Mouse (Mus musculus) T-helper 17 cell (primary cell): ENCODE data around the gene Chil1.

Source experiments
- in situ Hi-C, 2 experiments: fragments of 300-600 bp; cut with MboI, MseI; formaldehyde crosslinking; loops; 1 replicate in 1 of 2; 2 replicates in 1 of 2; pipeline ENCODE4 v1.15.1; 2025; ENCODE audit warnings: high pct_unique_total_duplicates in 2 of 2

Chil1 gene

DNA sequence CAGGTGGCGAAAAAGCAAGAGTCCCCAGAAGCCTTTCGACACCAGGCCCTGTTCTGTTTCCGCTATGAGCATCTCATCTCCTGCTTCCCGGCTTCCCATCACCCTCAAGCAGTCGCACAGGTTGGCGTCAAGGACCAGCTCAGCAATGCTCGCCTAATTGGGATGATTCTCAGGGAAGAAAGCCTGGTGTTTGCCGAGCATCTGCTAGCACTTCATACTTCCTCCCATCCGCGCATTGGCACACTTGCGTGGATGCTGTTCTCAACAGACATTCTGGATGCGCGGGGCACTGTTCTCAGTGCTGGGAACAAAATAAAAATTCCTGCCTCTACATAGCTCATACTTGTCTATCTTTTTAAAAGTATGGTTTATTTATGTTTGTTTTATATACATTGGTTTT, 22.3 kb downstream of the Chil1 start:
- in situ Hi-C loops = loop anchor here in 1 of 2 experiments (10.0 kb wide), 1 partner anchor 1571 kb away; the partner anchor contains the start of gene Tnni1

DNA sequence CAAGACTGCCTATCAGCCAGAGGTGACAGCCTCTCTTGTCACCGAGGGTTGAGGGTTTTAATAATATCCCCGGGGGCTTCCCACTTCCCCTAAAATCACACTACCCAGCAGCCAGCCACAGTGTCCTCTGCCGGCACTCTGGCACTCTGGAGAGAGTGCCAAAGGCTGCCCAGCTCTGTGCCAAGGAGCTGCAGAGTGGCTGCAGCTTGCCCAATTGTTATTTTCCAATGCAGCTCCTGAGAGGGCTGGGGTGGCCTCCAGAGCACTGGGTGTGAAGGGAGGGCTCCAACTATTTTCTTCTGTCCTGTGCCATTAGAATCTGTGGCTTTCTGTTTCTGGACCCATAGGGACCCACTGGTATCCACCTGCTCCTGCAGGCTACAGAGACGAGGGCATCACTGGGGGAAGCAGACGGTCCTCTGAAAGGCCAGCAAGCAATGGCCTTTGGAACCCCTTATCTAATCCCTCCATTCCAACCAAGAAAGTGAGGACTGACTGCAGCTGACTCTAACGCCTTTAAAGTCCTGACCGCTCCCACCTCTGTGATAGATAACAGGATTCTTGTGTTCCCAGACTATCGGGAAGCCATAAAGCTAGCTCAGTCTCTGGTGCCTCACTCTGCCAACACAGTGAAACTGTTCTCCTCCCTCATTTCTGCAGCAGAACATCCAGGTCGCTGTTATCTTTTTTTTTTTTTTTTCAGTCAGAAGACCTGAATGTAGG, 23.5 kb downstream of the Chil1 start:
- in situ Hi-C loops = loop anchor here in 1 of 2 experiments (10.0 kb wide), 1 partner anchor 1569 kb away; the partner anchor contains the start of gene Tnni1

DNA sequence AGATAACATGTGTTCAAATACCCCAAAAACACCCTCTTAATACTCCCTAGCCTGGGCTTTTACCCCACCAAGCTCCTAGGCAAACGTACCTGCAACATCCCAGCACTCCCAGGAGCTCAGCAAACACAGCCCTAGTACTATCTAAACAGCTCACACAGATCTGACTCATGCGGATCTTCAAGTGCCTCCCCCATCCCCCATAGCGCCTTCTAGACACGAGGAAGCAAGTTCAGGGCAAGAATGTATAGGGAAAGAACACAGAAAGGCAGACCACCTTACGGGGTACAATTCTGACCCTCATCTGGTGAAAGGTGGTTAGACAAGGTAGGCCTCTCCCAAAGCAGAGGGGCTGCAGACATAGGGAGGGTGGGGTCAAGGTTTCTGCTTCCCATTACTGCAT, 24.1 kb downstream of the Chil1 start:
- in situ Hi-C loops = loop anchor here in 1 of 2 experiments (10.0 kb wide), 1 partner anchor 1569 kb away; the partner anchor contains the start of gene Tnni1

DNA sequence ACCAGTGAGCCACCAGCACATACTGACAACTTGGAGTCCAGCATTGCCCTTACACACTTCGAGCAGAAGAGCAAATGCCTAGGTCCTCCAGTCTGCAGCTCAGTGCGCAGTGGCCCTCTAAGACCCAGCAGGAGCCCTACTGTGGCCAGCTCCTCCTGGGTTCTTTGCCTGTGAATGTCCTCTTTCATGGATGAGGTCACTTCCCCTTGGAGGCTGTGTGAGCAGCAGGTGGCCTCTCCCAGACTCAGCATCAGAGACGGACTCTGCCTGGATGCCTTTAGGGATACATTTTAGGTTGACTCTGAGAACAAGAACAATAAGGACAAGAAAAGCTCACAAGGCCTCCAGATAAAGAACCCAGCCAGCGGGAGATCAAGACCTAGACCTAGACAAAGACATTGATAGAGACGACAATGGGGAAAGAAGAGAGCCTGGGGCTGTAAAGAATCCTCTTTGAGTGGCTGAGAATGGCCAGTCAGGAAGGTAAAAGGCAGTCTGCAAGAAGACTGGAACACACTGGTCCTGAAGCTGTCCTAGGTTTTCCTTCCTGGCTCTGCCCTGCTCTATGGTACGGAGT, 28.3 kb downstream of the Chil1 start:
- in situ Hi-C loops = loop anchor here in 1 of 2 experiments (5.0 kb wide), 1 partner anchor 58 kb away; no protein-coding TSS in a partner anchor

DNA sequence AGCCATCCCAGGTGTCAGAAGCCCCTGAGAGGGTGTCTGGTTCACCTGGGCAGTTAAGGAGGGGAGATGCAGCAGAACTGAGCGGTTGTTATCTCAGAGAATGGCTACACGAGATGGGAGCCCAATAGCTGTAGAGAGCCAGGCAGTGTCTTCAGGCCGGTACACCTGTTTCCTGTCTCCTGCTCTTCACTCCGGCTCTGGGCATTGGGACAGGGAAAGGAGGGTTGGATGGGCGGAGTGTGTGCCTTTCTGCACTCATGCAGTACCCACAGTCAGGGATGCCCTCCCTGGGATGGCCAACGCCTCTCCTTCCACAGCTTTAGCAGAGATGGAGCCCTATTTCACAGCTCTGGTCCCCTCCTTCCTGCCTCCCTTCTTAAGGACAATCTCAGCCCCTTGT, 29.1 kb downstream of the Chil1 start:
- in situ Hi-C loops = loop anchor here in 1 of 2 experiments (5.0 kb wide), 1 partner anchor 59 kb away; no protein-coding TSS in a partner anchor

DNA sequence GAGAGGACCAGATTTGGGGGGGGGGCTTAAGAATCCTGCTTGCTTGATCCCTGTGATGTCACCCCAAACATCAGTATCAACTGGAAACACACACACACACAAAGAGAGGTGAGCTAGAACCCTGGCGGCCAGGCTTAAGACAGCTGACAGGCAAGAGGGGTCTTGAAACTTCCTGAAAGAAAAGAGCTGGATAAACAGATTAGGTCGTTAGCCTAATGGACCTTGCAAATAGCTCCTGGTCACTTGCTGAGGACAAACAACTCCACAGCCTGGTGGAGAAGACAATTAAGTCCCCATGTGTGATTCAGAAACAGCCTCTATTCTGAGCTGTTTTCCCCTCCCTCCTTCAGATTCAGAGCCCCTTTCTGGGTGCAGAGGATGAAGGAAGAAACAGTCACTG, 29.7 kb downstream of the Chil1 start:
- in situ Hi-C loops = loop anchor here in 1 of 2 experiments (5.0 kb wide), 1 partner anchor 59 kb away; no protein-coding TSS in a partner anchor

DNA sequence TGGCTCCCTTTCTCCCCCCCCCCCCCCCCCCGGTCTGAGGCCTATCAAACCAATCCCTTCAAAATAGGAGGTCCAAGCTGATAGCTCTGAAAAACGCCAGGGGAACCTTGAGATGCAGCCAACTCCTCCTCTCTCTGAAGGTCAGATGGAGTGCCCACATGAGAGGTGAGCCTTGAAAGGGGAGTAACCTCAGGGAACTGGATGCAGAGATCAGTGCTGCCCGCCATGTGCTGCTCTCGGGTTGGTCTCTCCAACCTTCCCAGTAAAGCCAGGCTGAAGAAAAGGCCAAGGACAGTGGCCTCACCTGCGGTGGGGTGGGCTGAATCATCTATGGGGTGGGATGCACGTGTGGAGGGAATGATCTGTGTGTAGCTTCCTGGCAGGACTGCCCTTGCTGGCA, 30.4 kb downstream of the Chil1 start:
- in situ Hi-C loops = loop anchor here in 1 of 2 experiments (5.0 kb wide), 1 partner anchor 60 kb away; no protein-coding TSS in a partner anchor

DNA sequence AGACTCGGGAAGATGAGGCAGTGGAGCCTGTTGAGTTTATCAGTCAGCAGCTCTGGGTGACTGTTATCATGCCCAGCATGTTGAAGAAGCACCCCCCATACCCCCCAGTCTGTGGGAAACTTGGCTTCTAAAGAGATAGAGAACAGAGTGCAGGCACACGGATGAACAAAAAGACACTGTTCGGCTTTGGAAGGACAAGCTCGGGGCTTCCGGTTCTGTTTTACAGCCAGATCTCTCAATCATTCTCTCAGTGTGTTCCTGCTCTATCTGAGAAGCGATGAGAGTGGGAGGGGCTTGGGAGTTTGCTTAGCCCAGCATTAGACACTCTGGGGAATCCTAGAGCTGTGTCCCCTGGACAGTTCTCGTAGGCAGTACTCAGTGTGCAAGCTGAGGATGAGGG, 31.4 kb downstream of the Chil1 start:
- in situ Hi-C loops = loop anchor here in 1 of 2 experiments (5.0 kb wide), 1 partner anchor 61 kb away; no protein-coding TSS in a partner anchor

DNA sequence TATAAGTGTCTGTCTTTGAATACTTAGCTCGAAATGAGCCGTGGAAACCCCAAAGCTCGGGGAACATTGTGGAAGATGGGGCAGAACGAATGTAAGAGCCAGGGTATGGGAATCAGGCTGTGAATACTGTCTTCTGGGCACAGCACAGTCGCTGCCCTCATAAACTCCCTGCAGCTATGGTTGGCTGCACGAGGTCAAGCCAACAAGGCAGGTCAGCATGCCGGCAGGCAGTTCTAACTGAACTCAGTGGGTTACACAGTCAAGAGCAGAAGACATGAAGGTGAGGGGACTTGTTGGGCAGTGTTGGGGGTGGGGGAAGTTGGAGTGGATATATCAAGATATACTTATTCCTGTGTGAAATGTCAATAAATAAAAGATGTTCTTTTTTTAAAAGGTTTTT, 33.1 kb downstream of the Chil1 start:
- in situ Hi-C loops = no loop called here

DNA sequence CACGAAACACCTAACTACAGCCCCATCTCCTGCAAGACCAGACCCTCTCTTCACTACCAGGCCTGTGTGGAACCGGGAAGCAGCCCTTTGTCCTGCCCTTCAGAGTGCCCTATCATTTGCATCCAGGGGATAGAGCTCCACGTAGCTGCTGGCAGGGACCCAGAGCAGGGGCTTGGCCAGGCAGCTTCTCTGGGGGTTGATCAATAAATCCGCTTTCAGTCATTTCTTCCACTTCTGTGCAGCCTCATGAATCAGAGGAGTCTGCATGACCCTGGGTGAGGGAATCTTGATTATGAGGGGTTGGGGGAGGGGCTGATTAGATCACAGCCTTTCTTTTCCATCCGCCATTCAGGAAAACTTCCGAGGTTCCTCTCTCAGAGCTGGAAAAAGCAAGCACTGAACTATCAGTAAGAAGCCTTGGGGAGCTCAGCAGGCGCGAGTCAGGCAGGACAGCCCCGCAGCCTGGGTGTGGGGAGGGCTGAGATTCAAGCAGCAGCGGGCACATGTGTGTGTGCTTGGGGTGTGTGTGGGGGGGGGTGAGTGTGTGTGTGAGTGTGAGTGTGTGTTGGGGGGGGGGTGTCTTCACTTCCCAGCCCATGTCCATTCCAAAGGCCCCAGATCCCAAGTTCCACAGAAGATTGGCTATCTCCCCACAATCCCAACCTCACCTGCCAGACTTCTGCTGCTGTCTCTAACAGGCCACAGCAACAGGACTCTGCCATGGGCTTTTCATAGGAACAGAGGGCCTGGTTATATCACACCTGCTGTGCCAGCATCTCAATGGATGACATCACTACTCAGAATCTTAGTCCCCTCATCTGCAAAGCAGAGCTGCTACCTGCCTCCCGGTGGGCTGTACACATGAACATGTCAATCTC, 34.0 kb downstream of the Chil1 start:
- in situ Hi-C loops = no loop called here

DNA sequence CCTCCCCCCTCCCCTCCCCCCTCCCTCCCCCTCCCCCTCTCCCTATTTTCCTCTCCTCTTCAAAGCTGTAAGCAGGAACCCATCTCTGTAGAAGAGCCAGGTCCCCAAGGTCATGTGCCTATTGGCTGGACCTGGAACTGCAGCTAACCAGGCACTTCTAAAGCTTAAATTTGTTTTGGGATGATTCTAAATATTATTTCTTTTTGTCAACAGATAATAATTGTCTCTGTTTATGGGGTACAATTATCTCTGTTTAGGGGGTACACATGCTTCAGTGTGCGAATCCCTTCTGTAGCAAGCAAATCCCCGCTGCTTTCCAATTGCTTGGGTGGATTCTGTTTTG, 34.6 kb downstream of the Chil1 start:
- in situ Hi-C loops = no loop called here

DNA sequence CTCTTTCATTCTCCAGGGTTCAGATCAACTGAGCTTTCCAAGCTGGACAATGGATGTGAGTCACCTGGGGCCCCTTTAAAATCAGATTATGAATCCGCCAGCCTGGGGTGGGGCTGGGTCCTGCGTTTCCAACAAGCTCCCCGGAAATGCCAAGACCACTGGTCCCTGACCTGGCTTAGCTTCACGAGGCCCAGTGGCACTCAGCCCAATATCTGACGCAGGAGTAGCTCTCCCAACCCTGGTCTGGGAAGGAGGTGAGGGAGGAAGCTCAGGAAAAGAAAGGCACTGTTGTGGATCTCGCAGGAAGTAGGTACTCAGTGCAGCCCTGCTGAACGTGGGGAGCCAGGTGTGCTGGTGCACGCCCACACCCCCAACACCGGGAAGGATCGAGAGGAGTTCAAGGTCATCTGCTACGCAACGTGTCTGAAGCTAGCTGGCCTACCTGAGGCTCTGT, 35.1 kb downstream of the Chil1 start:
- in situ Hi-C loops = no loop called here

DNA sequence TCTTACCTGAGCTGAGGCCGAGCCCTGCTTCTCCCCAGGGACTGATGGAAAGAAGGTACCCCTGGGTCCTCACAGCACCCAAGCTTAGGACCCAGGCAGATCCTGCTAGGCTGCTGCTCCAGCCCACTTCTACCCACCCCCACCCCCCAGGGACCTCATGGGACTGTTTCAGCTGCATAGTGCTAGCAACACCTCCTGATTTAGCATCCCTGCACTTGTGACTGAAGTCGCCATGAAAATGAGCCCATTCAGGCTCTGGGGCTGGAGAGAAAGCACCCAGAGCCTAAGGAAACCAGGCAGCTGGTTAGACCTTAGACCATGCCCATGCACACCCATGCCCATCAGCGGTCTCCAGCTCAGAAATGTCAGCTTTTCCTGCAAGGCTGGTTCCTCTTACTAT, 36.0 kb downstream of the Chil1 start:
- in situ Hi-C loops = no loop called here

DNA sequence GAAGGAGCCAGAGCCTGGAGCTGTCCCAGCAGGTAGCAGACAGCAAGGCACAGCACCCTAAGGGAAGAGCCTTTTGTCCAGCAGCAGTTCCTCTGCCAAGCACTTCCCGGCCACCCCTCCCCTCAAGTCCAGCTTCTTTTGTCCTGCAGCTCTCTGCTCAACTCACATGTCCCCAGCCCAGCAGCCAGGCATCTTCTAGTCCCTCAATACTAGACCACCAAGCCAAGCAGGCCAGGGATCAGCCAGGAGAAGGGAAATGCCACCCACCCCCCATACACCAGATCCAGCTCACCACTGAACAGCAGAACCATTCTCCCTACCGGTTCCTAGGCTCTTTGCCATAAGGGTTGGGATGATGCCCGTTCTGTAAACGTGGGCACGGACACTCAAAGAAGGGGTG, 37.6 kb downstream of the Chil1 start:
- in situ Hi-C loops = no loop called here

DNA sequence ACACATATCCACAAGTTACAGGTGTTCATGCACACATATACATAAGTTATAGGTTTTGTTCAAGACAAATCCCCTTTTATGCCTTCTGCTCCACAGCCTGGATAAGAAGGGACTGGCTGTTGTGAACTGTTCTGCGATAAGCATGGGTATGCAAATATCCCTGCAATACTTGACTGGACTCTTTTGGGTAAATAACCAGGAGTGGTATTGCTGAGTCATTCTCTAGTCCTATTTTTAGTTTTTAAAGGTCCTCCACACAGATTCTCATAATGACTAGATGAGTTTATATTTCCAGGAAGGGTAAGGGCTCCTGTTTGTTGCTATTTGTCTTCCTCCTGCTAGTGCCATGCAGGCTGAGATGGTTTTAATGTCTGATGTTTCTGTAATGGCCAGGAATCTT, 39.2 kb downstream of the Chil1 start:
- in situ Hi-C loops = no loop called here

DNA sequence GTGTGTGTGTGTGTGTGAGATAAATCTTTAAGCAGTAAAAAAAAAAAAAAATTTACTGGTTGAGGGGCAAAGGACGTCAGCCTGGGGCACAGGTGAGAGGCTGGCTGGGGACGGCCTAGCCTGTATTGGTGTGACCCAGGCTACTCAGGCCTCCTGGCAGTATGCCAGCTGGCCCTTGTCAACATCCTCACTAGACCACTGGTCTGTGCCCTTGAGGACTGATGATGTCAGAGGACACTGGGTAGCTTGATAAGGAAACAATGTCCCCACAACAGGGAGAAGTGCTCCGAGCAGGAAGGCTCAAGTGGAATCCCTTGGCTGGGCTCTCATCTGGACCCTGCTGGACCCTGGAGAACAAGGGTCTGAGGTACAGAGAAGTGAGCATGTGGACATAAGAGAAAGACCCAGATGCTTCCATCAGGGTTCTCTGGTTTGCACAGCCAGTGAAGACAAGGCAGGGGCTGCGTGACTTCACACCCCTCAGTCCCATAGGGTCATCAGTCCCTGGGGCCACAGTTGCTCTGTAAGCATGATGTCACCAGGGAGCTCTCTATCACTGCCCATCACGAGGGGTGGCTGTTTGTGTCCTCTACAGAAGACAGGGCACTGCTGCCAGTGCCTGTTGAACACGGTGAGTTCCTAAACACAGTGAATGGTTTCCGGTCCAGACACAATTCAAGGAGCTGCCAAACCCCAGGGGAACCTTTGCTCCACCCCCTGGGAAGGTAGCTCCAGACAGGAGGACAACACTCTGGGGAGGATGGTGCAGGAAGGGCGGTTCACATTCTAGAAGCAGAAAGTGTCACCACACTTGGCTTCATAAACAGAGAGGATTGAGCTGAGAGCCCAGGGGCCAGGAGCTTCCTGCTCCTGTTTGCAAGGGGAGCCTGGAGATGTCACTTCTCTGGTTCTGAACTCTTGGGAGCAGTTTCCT, 40.4 kb downstream of the Chil1 start:
- in situ Hi-C loops = no loop called here

DNA sequence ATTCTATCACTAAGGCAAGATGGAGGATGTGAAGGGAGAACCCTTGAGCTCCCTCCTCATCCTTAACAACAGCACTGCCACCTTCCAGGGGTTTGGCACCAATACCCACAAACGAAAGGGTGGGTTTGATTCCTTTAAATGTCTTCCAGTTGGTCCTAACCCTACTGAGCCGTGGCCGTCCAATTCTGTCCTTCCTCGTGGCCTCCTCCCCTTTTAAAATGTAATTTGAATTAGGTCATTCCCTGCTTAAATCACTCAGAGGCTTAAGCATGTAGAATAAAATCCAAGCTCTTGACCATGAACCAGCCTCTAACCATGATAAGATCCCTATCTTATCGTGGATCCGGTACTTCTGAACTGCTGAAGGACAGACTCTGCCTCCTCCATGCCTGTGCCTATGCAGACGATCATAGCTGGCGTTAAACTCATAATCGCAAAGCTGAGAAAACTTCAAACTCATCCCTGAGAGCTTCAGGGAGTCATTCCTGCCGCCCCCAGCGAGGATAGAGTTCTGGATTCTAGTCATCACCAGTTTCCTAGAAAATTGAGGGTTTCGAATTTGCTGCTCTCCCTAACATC, 42.8 kb downstream of the Chil1 start:
- in situ Hi-C loops = no loop called here

DNA sequence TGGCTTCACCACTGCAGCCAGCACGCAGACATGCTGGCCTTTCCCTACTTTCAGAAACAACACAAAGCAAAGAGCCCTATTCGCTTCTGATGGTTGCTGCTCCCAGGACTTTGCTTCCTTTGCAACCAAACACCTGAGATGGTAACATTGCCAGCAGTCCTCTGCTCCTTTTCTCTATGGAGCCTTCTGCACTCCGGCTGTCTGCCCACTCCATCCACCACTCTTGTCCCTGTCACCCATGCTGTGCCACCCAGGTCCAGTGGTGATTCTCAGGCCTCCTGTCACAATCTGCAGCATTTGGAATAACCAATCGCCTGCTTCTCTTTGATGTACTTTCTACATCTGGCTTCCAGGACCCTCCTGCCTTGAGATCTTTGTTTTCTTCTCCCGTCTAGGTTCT, 43.4 kb downstream of the Chil1 start:
- in situ Hi-C loops = no loop called here

DNA sequence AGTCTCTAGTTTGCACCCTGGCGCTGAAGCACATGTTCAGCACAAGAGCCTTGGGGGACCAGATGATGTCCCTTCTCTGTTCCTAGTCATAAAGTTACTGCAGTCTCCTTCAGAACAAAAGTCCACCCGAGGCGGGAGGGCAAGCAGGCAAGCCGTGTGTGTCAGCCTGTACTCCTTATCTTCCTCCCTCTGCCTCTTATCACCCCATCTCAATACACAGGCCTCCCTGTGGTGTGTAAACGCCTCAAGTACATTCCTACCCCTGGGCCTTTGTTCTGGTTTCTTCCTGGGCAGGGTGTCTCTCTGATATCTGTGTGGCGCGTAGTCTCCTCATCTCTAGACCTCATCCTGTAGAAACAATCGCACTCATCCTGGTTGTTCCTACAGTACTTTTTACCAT, 44.8 kb downstream of the Chil1 start:
- in situ Hi-C loops = no loop called here

DNA sequence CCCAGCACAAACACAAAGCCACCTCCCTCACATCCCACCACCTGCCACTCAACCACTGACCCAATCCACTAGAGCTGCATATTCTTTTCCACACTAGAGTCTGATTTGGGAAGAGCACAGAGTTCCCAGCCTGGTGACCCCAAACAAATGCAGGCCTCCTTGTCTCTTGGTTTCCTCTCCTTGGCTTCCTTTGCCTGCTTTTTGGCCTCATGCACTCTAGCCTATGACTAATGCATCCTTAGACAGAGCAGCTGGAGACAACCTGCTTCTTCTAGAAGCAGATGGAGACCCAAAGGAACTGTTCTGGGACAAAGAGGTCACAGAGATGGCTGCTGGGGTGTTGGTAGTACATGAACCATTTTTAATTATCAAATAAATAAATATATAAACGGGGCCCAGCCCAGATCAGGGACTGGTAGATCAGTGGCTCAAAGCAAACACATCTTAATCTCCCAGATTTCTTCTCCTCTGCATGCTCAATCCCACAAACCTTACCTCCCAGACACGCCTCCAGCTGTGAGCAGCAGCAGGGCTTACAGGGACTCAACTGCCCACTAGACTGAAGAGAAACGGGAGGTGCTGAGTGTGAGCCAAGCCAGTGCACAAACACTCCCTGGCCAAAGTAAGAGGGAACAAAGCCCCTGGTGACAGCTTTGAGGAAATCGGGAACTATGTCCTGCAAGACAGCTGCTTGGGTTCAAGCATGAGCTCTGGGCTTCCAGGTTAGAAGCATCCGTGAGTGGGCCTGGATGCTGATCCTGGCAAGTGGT, 48.0 kb downstream of the Chil1 start:
- in situ Hi-C loops = no loop called here
